Mouse (Mus musculus) midbrain, embryonic 13.5 days (tissue): Measurements from ENCODE around the gene Sptbn4. TPM values are rescaled to one million over a fixed set of nuclear protein-coding genes. Genes with fewer than 3 reads are reported as not detected.

ENCODE experiments used
- ATAC-seq: fragments of 200-750 bp; cut with Nextera tagmentation; 2 replicates; pipeline ENCODE4 v1.8.0; 2017; ENCODE audit warnings: mild to moderate bottlenecking, moderate TSS enrichment, moderate library complexity
- H3K27ac ChIP-seq: fragments of 300-500 bp; sonication (generic); 2 replicates; pipeline ENCODE4 v1.5.1; 2015; ENCODE audit warnings: inconsistent platforms, mild to moderate bottlenecking, moderate library complexity
- H3K27me3 ChIP-seq: fragments of 300-500 bp; sonication (generic); 2 replicates; pipeline ENCODE4 v1.6.1; 2015; ENCODE audit warnings: mild to moderate bottlenecking, inconsistent platforms
- H3K36me3 ChIP-seq: fragments of 300-500 bp; sonication (generic); 2 replicates; pipeline ENCODE4 v1.6.1; 2015; ENCODE audit warnings: mild to moderate bottlenecking, inconsistent platforms
- H3K4me1 ChIP-seq: fragments of 300-500 bp; sonication (generic); replicated peaks from 2 replicates; pipeline ENCODE4 v1.6.1; 2015; ENCODE audit warnings: inconsistent platforms
- H3K4me2 ChIP-seq: fragments of 300-500 bp; sonication (generic); replicated peaks from 2 replicates; pipeline ENCODE4 v1.6.1; 2015; ENCODE audit warnings: moderate library complexity, mild to moderate bottlenecking, inconsistent platforms
- H3K4me3 ChIP-seq: fragments of 300-500 bp; sonication (generic); replicated peaks from 2 replicates; pipeline ENCODE4 v1.5.1; 2015; ENCODE audit warnings: mild to moderate bottlenecking, inconsistent platforms
- H3K9ac ChIP-seq: fragments of 300-500 bp; sonication (generic); replicated peaks from 2 replicates; pipeline ENCODE4 v1.6.1; 2015; ENCODE audit warnings: mild to moderate bottlenecking, inconsistent platforms
- H3K9me3 ChIP-seq: fragments of 300-500 bp; sonication (generic); 2 replicates; pipeline ENCODE4 v1.6.1; 2016; ENCODE audit warnings: mild to moderate bottlenecking, inconsistent platforms
- WGBS: fragments of 180-500 bp; shearing (Covaris S2); methylation state at CpG from one replicate; pipeline ENCODE4 v1.1.7; 2015; 5-methylcytosine and 5-hydroxymethylcytosine counted together
- polyA plus RNA-seq: library from polyadenylated mRNA; unstranded; fragments of >200 nt; fragmentation: Nextera tagmentation; extraction: Ambion mirVana; gene quantifications from 2 replicates; pipeline ENCODE4 v1.2.1, GENCODE M21; 2015

The Sptbn4 gene
- polyA plus RNA-seq, 1 experiment from 2014 or later: 2.2 TPM

- Histone ChIP-seq H3K9me3 (peaks cover 16% of the 10 kb centered on the region), H3K27ac (no peak overlapping the region), H3K4me2 (peak overlapping the region; percentile 59), H3K27me3 (peaks cover 19% of the 10 kb centered on the region), H3K36me3 (peaks cover 9% of the 10 kb centered on the region; the same call in 1 of the 2 replicates), H3K4me3 (peak overlapping the region; percentile 34), H3K9ac (peak overlapping the region; percentile 59), H3K4me1 (peaks cover 10% of the 10 kb centered on the region)
- peak; percentile 75 for ATAC-seq
- WGBS: 8% methylated on average over 17 of the region's 17 CpGs
These were observed 137.2 kb downstream of the Sptbn4 start for GRCm38 (mm10) chr7:27310306-27310705.

- Histone ChIP-seq H3K9me3 (peaks cover 16% of the 10 kb centered on the region), H3K27ac (no peak overlapping the region), H3K27me3 (peaks cover 19% of the 10 kb centered on the region), H3K4me1 (peaks cover 10% of the 10 kb centered on the region), H3K4me2 (peak overlapping the region; percentile 59), H3K9ac (no peak overlapping the region; the same call in 1 of the 2 replicates), H3K36me3 (peaks cover 9% of the 10 kb centered on the region; the same call in 1 of the 2 replicates), H3K4me3 (no peak overlapping the region)
- 44% methylated on average over 3 of the region's 3 CpGs for WGBS
- no peak for ATAC-seq
These were observed 137.7 kb downstream of the Sptbn4 start for GRCm38 (mm10) chr7:27309832-27310231.

- Histone ChIP-seq H3K9me3 (peaks cover 10% of the 10 kb centered on the region), H3K27ac (no peak overlapping the region), H3K9ac (no peak overlapping the region; the same call in 1 of the 2 replicates), H3K4me3 (peak overlapping the region; percentile 25), H3K4me1 (peaks cover 10% of the 10 kb centered on the region), H3K27me3 (peaks cover 19% of the 10 kb centered on the region), H3K36me3 (peaks cover 9% of the 10 kb centered on the region; the same call in 1 of the 2 replicates), H3K4me2 (peak overlapping the region; percentile 53)
- WGBS: 12% methylated on average over 28 of the region's 28 CpGs
- 0 out of 2 replicates have a peak, but pooled peaks have one; percentile 24 for ATAC-seq
These were observed 138.5 kb downstream of the Sptbn4 start for GRCm38 (mm10) chr7:27308821-27309549.

DNA sequence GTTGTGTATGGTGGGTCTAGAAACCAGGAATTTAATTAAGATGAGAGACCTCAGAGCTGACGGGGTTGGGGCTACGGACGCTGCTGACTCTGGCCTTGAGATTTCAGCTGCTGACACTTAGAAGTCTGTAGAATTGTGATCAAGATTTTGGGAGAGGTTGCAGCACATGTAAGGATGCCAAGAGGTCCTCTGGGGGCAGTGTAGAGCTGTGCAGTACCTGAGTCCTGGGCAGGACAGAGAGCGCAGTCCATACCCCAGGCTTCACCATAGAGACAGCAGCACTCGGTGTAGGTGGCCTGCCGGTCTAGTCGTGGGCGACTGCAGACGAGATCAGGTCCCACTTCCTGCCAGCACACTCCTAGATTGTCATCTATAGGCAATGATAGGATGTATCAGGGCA is 139.9 kb downstream of the Sptbn4 start:
- no peak overlapping the region for H3K4me2 ChIP-seq
- no peak overlapping the region for H3K27ac ChIP-seq
- no peak overlapping the region for H3K4me3 ChIP-seq
- no peak overlapping the region for H3K9ac ChIP-seq
- ATAC-seq: no peak
- 52% methylated on average over 9 of the region's 9 CpGs for WGBS
- peaks cover 10% of the 10 kb centered on the region for H3K4me1 ChIP-seq
- H3K36me3 ChIP-seq: no peaks in the 10 kb centered on the region
- H3K9me3 ChIP-seq: no peaks in the 10 kb centered on the region
- H3K27me3 ChIP-seq: peaks cover 21% of the 10 kb centered on the region

Other genes starting within 250 kb of the Sptbn4 start
- 6.7 and 7.6 TPM in 2 replicates for gene Itpkc, start 219.0 kb downstream of the Sptbn4 start, polyA plus RNA-seq
- 25.3 and 25.5 TPM in 2 replicates for gene Coq8b, start 214.7 kb downstream of the Sptbn4 start, polyA plus RNA-seq
- gene Numbl, start 189.3 kb downstream of the Sptbn4 start, polyA plus RNA-seq: 39.4 and 51.6 TPM in 2 replicates
- gene Ltbp4, start 110.0 kb downstream of the Sptbn4 start, polyA plus RNA-seq: 8.0 and 9.1 TPM in 2 replicates
- 67.2 and 84.3 TPM in 2 replicates for gene Shkbp1, start 91.7 kb downstream of the Sptbn4 start, polyA plus RNA-seq
- gene Gm20479, start 90.3 kb downstream of the Sptbn4 start, polyA plus RNA-seq: 0.53 TPM in 1 of 2 replicates, not detected in the other
- gene Blvrb, start 292 bp upstream of the Sptbn4 start, polyA plus RNA-seq: 14.8 and 16.1 TPM in 2 replicates
- 12.4 and 12.6 TPM in 2 replicates for gene Sertad3, start 26.1 kb upstream of the Sptbn4 start, polyA plus RNA-seq
- gene Sertad1, start 39.2 kb upstream of the Sptbn4 start, polyA plus RNA-seq: 8.2 and 8.5 TPM in 2 replicates
- gene Prx, start 51.6 kb upstream of the Sptbn4 start, polyA plus RNA-seq: 1.2 and 1.6 TPM in 2 replicates
- gene Hipk4, start 75.6 kb upstream of the Sptbn4 start, polyA plus RNA-seq: 0.37 and 0.52 TPM in 2 replicates
- 107 and 110 TPM in 2 replicates for gene Pld3, start 105.5 kb upstream of the Sptbn4 start, polyA plus RNA-seq
- 34.6 and 36.6 TPM in 2 replicates for gene 2310022A10Rik, start 105.5 kb upstream of the Sptbn4 start, polyA plus RNA-seq
- gene Akt2, start 143.9 kb upstream of the Sptbn4 start, polyA plus RNA-seq: 64.3 and 67.4 TPM in 2 replicates
- 37.0 and 40.5 TPM in 2 replicates for gene Ttc9b, start 206.2 kb upstream of the Sptbn4 start, polyA plus RNA-seq
- gene Map3k10, start 226.9 kb upstream of the Sptbn4 start, polyA plus RNA-seq: 11.0 and 12.7 TPM in 2 replicates
- 12.8 and 13.2 TPM in 2 replicates for gene Zfp607b, start 241.7 kb upstream of the Sptbn4 start, polyA plus RNA-seq